Mouse (Mus musculus): ENCODE data around the gene Nutf2-ps1.

The Nutf2-ps1 gene

GRCm38 (mm10) chr19:53568553-53568952 is 20.3 kb downstream of the Nutf2-ps1 start:
- DNase-seq, result no peak

- DNase-seq, result no peak
Observed at GRCm38 (mm10) chr19:53567864-53568263, 21.0 kb downstream of the Nutf2-ps1 start.

GRCm38 (mm10) chr19:53565565-53566277 is 23.1 kb downstream of the Nutf2-ps1 start:
- no peak for DNase-seq

- DNase-seq, result no peak
Observed at GRCm38 (mm10) chr19:53564174-53564573, 24.7 kb downstream of the Nutf2-ps1 start.

GRCm38 (mm10) chr19:53560436-53560835 is 28.4 kb downstream of the Nutf2-ps1 start:
- DNase-seq, result no peak

- no peak for DNase-seq
Observed at GRCm38 (mm10) chr19:53557267-53557936, 31.5 kb downstream of the Nutf2-ps1 start.

- no peak for DNase-seq
Observed at GRCm38 (mm10) chr19:53556841-53557240, 32.0 kb downstream of the Nutf2-ps1 start.

- no peak for DNase-seq
Observed at GRCm38 (mm10) chr19:53554981-53555616, 33.8 kb downstream of the Nutf2-ps1 start.

- DNase-seq, result no peak
Observed at GRCm38 (mm10) chr19:53554402-53554801, 34.5 kb downstream of the Nutf2-ps1 start.

- no peak for DNase-seq
Observed at GRCm38 (mm10) chr19:53552795-53553194, 36.1 kb downstream of the Nutf2-ps1 start.

- no peak for DNase-seq
Observed at GRCm38 (mm10) chr19:53552216-53552786, 36.6 kb downstream of the Nutf2-ps1 start.

- no peak for DNase-seq
Observed at GRCm38 (mm10) chr19:53550972-53551371, 37.9 kb downstream of the Nutf2-ps1 start.

GRCm38 (mm10) chr19:53547597-53547996 is 41.3 kb downstream of the Nutf2-ps1 start:
- DNase-seq, result no peak

- DNase-seq, result no peak
Observed at GRCm38 (mm10) chr19:53544923-53545561, 43.8 kb downstream of the Nutf2-ps1 start.

GRCm38 (mm10) chr19:53543602-53544001 is 45.3 kb downstream of the Nutf2-ps1 start:
- no peak for DNase-seq

GRCm38 (mm10) chr19:53539296-53539695 is 49.6 kb downstream of the Nutf2-ps1 start:
- DNase-seq, result no peak

- no peak for DNase-seq
Observed at GRCm38 (mm10) chr19:53538796-53539195, 50.1 kb downstream of the Nutf2-ps1 start.
